Mouse (Mus musculus) heart, adult 2 months (tissue): ENCODE measurements around the gene Ilvbl.

Experiments used
- CTCF ChIP-seq: fragments of 200-600 bp; IDR thresholded peaks from 2 replicates; pipeline ENCODE4 v1.8.1; 2022; ENCODE audit warnings: antibody characterized with exemption, mild to moderate bottlenecking, moderate library complexity
- POLR2A ChIP-seq: fragments of 200-500 bp; IDR thresholded peaks from 2 replicates; pipeline ENCODE4 v1.6.1; 2011; ENCODE audit warnings: mild to moderate bottlenecking, low read depth, low read length, control low read depth; ENCODE audit not compliant: insufficient read depth

DNA sequence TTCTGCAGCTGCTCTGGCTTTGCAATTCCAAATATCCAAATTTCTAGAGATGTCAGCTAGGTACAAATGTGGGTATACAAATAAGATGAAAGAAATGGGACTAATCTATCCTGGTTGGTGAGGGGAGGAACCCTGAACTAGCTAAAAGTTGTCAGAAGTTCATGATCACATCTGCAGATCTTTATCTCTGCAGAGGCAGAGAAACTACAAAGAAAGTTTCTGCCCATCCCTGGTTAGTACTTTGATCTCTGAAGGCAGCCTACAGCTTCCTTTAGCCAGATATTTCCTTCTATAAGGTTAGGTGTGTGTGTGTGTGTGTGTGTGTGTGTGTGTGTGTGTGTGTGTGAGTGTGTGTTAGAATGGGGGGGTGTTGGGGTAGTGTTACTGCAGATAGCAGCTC is 20.4 kb downstream of the Ilvbl start:
- no peak for TF ChIP-seq CTCF
- TF ChIP-seq POLR2A: no peak
